Mouse (Mus musculus): ENCODE results near the gene Selenbp2. TPM values are rescaled to one million over a fixed set of nuclear protein-coding genes. Genes with fewer than 3 reads are reported as not detected.

Gene Selenbp2
- not detected for polyA plus RNA-seq (2014; fragmentation: Illumina TruSeq; extraction: RNeasy Lipid Tissue Mini Kit (QIAGEN cat#74804); ENCODE audit: low read depth, low replicate concordance)

DNA sequence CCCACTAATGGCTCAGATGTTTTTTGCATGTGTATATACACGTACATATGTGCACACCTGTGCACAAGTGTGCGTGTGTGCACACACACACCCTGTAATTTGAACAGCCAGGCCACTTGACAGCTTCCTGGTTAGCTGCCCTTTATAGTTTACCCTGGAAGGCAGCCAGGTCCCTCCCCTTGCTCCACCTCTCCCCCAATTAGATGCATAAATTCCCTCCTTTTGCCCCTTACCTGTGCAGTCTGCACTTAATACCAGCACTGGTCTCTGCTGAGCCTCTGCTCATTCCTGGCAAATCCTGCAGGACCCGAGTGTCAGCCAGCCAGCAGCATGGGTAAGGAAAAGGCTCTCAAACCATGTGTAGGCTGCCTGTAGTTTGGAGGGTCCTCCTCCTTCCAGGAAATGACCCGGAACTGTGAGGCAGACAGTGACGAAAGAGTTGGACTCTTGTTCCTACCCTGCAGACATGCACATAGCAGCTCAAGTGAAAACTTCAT, at the start of gene Selenbp2:
TSS of gene Selenbp2 (plus strand) at position 228 of the 497 bp plus-strand sequence.

GRCm38 (mm10) chr3:94658740-94659095, 34.6 kb upstream of the Selenbp2 start, which contains the start of gene Tuft1:
Gene Tuft1, minus strand, starts transcription at chr3:94658872.

Other genes starting within 250 kb of the Selenbp2 start
- not detected for gene Oaz3, start 249.6 kb upstream of the Selenbp2 start, polyA plus RNA-seq (2014; fragmentation: Illumina TruSeq; extraction: RNeasy Lipid Tissue Mini Kit (QIAGEN cat#74804); ENCODE audit: low read depth, low replicate concordance)
- 2.1 TPM for gene Celf3, start 215.3 kb upstream of the Selenbp2 start, polyA plus RNA-seq (2014; fragmentation: Illumina TruSeq; extraction: RNeasy Lipid Tissue Mini Kit (QIAGEN cat#74804); ENCODE audit: low read depth, low replicate concordance)
- gene Riiad1, start 213.2 kb upstream of the Selenbp2 start, polyA plus RNA-seq (2014; fragmentation: Illumina TruSeq; extraction: RNeasy Lipid Tissue Mini Kit (QIAGEN cat#74804); ENCODE audit: low read depth, low replicate concordance): 3.1 TPM
- 71.6 TPM for gene Snx27, start 110.8 kb upstream of the Selenbp2 start, polyA plus RNA-seq (2014; fragmentation: Illumina TruSeq; extraction: RNeasy Lipid Tissue Mini Kit (QIAGEN cat#74804); ENCODE audit: low read depth, low replicate concordance)
- gene Gm10972, start 50.4 kb upstream of the Selenbp2 start, polyA plus RNA-seq (2014; fragmentation: Illumina TruSeq; extraction: RNeasy Lipid Tissue Mini Kit (QIAGEN cat#74804); ENCODE audit: low read depth, low replicate concordance): not detected
- 6.3 TPM for gene Tuft1, start 34.7 kb upstream of the Selenbp2 start, polyA plus RNA-seq (2014; fragmentation: Illumina TruSeq; extraction: RNeasy Lipid Tissue Mini Kit (QIAGEN cat#74804); ENCODE audit: low read depth, low replicate concordance)
- gene Cgn, start 92.9 kb downstream of the Selenbp2 start, polyA plus RNA-seq (2014; fragmentation: Illumina TruSeq; extraction: RNeasy Lipid Tissue Mini Kit (QIAGEN cat#74804); ENCODE audit: low read depth, low replicate concordance): 0.12 TPM
- gene Pogz, start 144.0 kb downstream of the Selenbp2 start, polyA plus RNA-seq (2014; fragmentation: Illumina TruSeq; extraction: RNeasy Lipid Tissue Mini Kit (QIAGEN cat#74804); ENCODE audit: low read depth, low replicate concordance): 16.7 TPM
- 53.7 TPM for gene Psmb4, start 193.4 kb downstream of the Selenbp2 start, polyA plus RNA-seq (2014; fragmentation: Illumina TruSeq; extraction: RNeasy Lipid Tissue Mini Kit (QIAGEN cat#74804); ENCODE audit: low read depth, low replicate concordance)
- gene Selenbp1, start 239.5 kb downstream of the Selenbp2 start, polyA plus RNA-seq (2014; fragmentation: Illumina TruSeq; extraction: RNeasy Lipid Tissue Mini Kit (QIAGEN cat#74804); ENCODE audit: low read depth, low replicate concordance): 3.7 TPM